Mouse (Mus musculus) stomach, embryonic 14.5 days (tissue): ENCODE measurements around the gene Gabrb1. TPM values are rescaled to one million over a fixed set of nuclear protein-coding genes. Genes with fewer than 3 reads are reported as not detected.
A peak's percentile ranks its signal among the peaks of the same experiment; 100 is the strongest.

Experiments
- ATAC-seq: fragments of 200-750 bp; cut with Nextera tagmentation; 2 replicates; pipeline ENCODE4 v1.8.0; 2017; ENCODE audit warnings: low read depth, moderate TSS enrichment; ENCODE audit not compliant: insufficient number of reproducible peaks, insufficient read depth, low FRiP score
- H3K27ac ChIP-seq: fragments of 300-500 bp; sonication (generic); 2 replicates; pipeline ENCODE4 v1.5.1; 2014; ENCODE audit warnings: mild to moderate bottlenecking, low read length, moderate library complexity, mixed read lengths
- H3K27me3 ChIP-seq: fragments of 300-500 bp; sonication (generic); 2 replicates; pipeline ENCODE4 v1.6.1; 2014; ENCODE audit warnings: low read length, control low read depth, mixed read lengths; ENCODE audit not compliant: control insufficient read depth, insufficient read depth
- H3K36me3 ChIP-seq: fragments of 300-500 bp; sonication (generic); 2 replicates; pipeline ENCODE4 v1.6.1; 2014; ENCODE audit warnings: mild to moderate bottlenecking, control low read depth, low read length, moderate library complexity, mixed read lengths; ENCODE audit not compliant: control insufficient read depth, insufficient read depth
- H3K4me1 ChIP-seq: fragments of 300-500 bp; sonication (generic); 2 replicates; pipeline ENCODE4 v1.6.1; 2014; ENCODE audit warnings: low read length, control low read depth, mixed read lengths; ENCODE audit not compliant: control insufficient read depth, insufficient read depth
- H3K4me2 ChIP-seq: fragments of 300-500 bp; sonication (generic); replicated peaks from 2 replicates; pipeline ENCODE4 v1.6.1; 2014; ENCODE audit warnings: low read depth, low read length, control low read depth
- H3K4me3 ChIP-seq: fragments of 300-500 bp; sonication (generic); 2 replicates; pipeline ENCODE4 v1.5.1; 2014; ENCODE audit warnings: low read depth, low read length, control low read depth
- H3K9ac ChIP-seq: fragments of 300-500 bp; sonication (generic); replicated peaks from 2 replicates; pipeline ENCODE4 v1.6.1; 2014; ENCODE audit warnings: low read depth, mild to moderate bottlenecking, control low read depth, low read length, moderate library complexity, mixed read lengths
- H3K9me3 ChIP-seq: fragments of 300-500 bp; sonication (generic); 2 replicates; pipeline ENCODE4 v1.6.1; 2016; ENCODE audit warnings: low read depth, low read length, control low read depth; ENCODE audit not compliant: control insufficient read depth
- WGBS: fragments of 180-500 bp; shearing (Covaris S2); extraction: QIAGEN DNeasy Blood & Tissue Kit; methylation state at CpG from one replicate; pipeline ENCODE4 v1.1.7; 2014; 5-methylcytosine and 5-hydroxymethylcytosine counted together
- polyA plus RNA-seq: library from polyadenylated mRNA; unstranded; fragments of >200 nt; fragmentation: Nextera tagmentation; extraction: Ambion mirVana; gene quantifications from 2 replicates; pipeline ENCODE4 v1.2.1, GENCODE M21; 2014

The Gabrb1 gene
- polyA plus RNA-seq, 1 experiment from 2014 or later, result 3.3 TPM

DNA sequence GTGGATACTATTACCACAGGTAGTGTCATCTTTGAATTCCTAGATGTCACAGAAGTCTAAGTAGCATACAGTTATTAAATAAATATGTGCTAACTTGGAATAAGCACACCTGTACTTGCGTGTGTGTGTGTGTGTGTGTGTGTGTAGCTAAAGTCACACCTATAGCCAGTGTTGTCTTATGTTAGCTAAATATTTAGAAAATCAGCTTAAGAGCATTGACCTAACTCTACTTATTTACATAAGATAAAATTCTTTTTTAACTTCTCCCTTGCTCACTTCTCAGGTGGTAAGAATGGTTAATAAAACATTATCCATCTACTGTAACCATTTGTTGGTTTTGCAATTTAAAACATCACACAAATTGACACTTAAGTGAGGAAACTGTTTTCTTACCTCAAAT is 256.1 kb downstream of the Gabrb1 start:
- H3K9ac ChIP-seq, result no peak overlapping the region
- WGBS, result 59% methylated on average over 1 of the region's 1 CpGs
- ATAC-seq, result peak; percentile 63; the same call in 1 of the 2 replicates
- no peaks in the 10 kb centered on the region for H3K36me3 ChIP-seq
- no peak overlapping the region for H3K4me3 ChIP-seq
- H3K4me2 ChIP-seq, result no peak overlapping the region
- no peaks in the 10 kb centered on the region for H3K27me3 ChIP-seq
- no peaks in the 10 kb centered on the region for H3K4me1 ChIP-seq
- no peaks in the 10 kb centered on the region for H3K9me3 ChIP-seq
- no peak overlapping the region for H3K27ac ChIP-seq

- Histone ChIP-seq H3K36me3 (no peaks in the 10 kb centered on the region), H3K27ac (no peak overlapping the region), H3K9me3 (no peaks in the 10 kb centered on the region), H3K27me3 (no peaks in the 10 kb centered on the region), H3K4me3 (no peak overlapping the region), H3K9ac (no peak overlapping the region), H3K4me2 (no peak overlapping the region), H3K4me1 (no peaks in the 10 kb centered on the region)
- ATAC-seq, result no peak
- 84% methylated on average over 4 of the region's 4 CpGs for WGBS
Measured at GRCm38 (mm10) chr5:71915711-71916110, 257.8 kb downstream of the Gabrb1 start.

GRCm38 (mm10) chr5:71917206-71917605 is 259.3 kb downstream of the Gabrb1 start:
- Histone ChIP-seq H3K9me3 (no peaks in the 10 kb centered on the region), H3K9ac (no peak overlapping the region), H3K36me3 (no peaks in the 10 kb centered on the region), H3K27me3 (no peaks in the 10 kb centered on the region), H3K27ac (no peak overlapping the region), H3K4me3 (no peak overlapping the region), H3K4me2 (no peak overlapping the region), H3K4me1 (no peaks in the 10 kb centered on the region)
- 84% methylated on average over 4 of the region's 4 CpGs for WGBS
- no peak for ATAC-seq

- WGBS, result 75% methylated on average over 4 of the region's 4 CpGs
Measured at GRCm38 (mm10) chr5:71923636-71924035, 265.7 kb downstream of the Gabrb1 start.

GRCm38 (mm10) chr5:71926336-71926735 is 268.4 kb downstream of the Gabrb1 start:
- no peak overlapping the region for H3K4me3 ChIP-seq
- 81% methylated on average over 5 of the region's 5 CpGs for WGBS
- no peak overlapping the region for H3K27ac ChIP-seq
- no peak for ATAC-seq
- no peak overlapping the region for H3K9ac ChIP-seq
- H3K27me3 ChIP-seq, result no peaks in the 10 kb centered on the region
- no peaks in the 10 kb centered on the region for H3K4me1 ChIP-seq
- no peaks in the 10 kb centered on the region for H3K9me3 ChIP-seq
- no peaks in the 10 kb centered on the region for H3K36me3 ChIP-seq
- H3K4me2 ChIP-seq, result no peak overlapping the region

More at GRCm38 (mm10) chr5:71923636-71924035, 265.7 kb downstream of the Gabrb1 start:
- Histone ChIP-seq H3K27ac (no peak overlapping the region), H3K4me2 (no peak overlapping the region), H3K9ac (no peak overlapping the region), H3K36me3 (no peaks in the 10 kb centered on the region), H3K4me1 (no peaks in the 10 kb centered on the region), H3K9me3 (no peaks in the 10 kb centered on the region), H3K27me3 (no peaks in the 10 kb centered on the region), H3K4me3 (no peak overlapping the region)
- ATAC-seq, result no peak

DNA sequence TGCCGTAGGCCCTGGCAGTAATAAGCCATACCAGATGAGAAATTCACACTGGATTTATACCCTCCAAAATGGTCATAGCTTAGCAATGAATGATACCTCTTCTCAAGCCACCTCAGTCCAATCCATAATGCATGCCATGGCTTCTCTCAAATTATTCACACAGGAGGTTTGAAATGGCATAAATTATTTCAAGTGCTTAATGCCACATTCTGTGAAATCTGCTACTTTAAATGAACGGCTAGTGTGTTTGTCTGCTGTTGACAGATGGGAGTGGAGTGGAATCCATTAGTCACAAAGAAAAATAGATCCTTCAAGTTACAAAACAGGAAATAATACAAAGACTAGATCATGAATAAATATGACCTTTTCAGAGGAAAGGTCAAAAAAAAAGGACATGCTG is 272.1 kb downstream of the Gabrb1 start:
- no peak for ATAC-seq
- Histone ChIP-seq H3K27ac (no peak overlapping the region), H3K4me3 (no peak overlapping the region), H3K4me1 (no peaks in the 10 kb centered on the region), H3K4me2 (no peak overlapping the region), H3K9me3 (no peaks in the 10 kb centered on the region), H3K27me3 (no peaks in the 10 kb centered on the region), H3K9ac (no peak overlapping the region), H3K36me3 (no peaks in the 10 kb centered on the region)
- WGBS, result 65% methylated on average over 2 of the region's 2 CpGs

GRCm38 (mm10) chr5:71951398-71951797 is 293.5 kb downstream of the Gabrb1 start:
- Histone ChIP-seq H3K4me3 (no peak overlapping the region), H3K4me1 (no peaks in the 10 kb centered on the region), H3K9ac (no peak overlapping the region), H3K4me2 (no peak overlapping the region), H3K9me3 (no peaks in the 10 kb centered on the region), H3K27me3 (no peaks in the 10 kb centered on the region), H3K27ac (no peak overlapping the region), H3K36me3 (no peaks in the 10 kb centered on the region)
- 91% methylated on average over 1 of the region's 1 CpGs for WGBS
- no peak for ATAC-seq

DNA sequence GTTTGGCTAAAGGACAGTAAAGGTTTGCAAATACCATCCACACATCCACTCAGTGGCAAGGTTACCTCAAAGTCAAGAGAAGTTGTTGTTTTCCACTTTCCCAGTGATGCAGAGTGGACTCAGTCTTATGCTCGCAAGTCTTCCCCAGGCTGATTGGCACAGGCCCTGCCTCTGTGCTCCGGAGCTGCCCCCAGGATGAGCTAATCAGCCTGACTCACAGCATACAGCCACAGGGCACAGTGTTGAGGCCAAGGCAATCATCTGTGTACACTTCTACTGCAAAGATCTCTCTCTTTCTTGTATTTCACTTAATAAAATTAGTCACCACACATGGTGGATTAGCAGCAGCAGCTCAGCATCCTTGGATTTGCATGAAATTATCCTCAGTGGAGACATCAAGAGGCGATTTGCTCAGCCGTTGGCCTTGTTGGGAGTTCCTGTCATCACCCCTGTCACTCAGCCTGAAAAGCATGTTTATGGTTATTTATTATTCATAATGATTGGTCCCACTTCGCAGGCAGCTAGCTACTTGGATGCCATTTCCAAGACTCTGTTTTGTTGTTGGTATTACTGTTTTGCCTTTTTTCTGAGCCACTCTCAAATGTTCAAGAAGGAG is 297.3 kb downstream of the Gabrb1 start:
- H3K9ac ChIP-seq, result no peak overlapping the region
- no peak overlapping the region for H3K4me3 ChIP-seq
- 73% methylated on average over 5 of the region's 5 CpGs for WGBS
- H3K9me3 ChIP-seq, result no peaks in the 10 kb centered on the region
- H3K27ac ChIP-seq, result no peak overlapping the region
- no peaks in the 10 kb centered on the region for H3K36me3 ChIP-seq
- H3K27me3 ChIP-seq, result no peaks in the 10 kb centered on the region
- H3K4me2 ChIP-seq, result no peak overlapping the region
- H3K4me1 ChIP-seq, result no peaks in the 10 kb centered on the region
- ATAC-seq, result no peak

GRCm38 (mm10) chr5:71964876-71965432 is 307.0 kb downstream of the Gabrb1 start:
- Histone ChIP-seq H3K4me1 (no peaks in the 10 kb centered on the region), H3K27ac (no peak overlapping the region), H3K4me3 (no peak overlapping the region), H3K4me2 (no peak overlapping the region), H3K9me3 (no peaks in the 10 kb centered on the region), H3K9ac (no peak overlapping the region), H3K27me3 (no peaks in the 10 kb centered on the region), H3K36me3 (no peaks in the 10 kb centered on the region)
- no peak for ATAC-seq
- 83% methylated on average over 4 of the region's 4 CpGs for WGBS
